Mouse (Mus musculus) spleen, adult 2 months (tissue): ENCODE measurements at regions not wholly inside any gene's neighbourhood (a gene's known extent, or its start where the extent isn't known, plus 50 kb on each side); places are given as distances from the start of the nearest gene placed in this dataset.

Experiments used
- CTCF ChIP-seq: fragments of 200-500 bp; IDR thresholded peaks from 2 replicates; pipeline ENCODE4 v1.5.1; 2011; ENCODE audit warnings: mild to moderate bottlenecking, inconsistent platforms; ENCODE audit not compliant: insufficient read depth, insufficient read length, insufficient replicate concordance; ENCODE audit errors: extremely low read depth
- POLR2A ChIP-seq: fragments of 200-500 bp; IDR thresholded peaks from 2 replicates; pipeline ENCODE4 v1.6.1; 2011; ENCODE audit warnings: low read depth, low read length, inconsistent platforms

DNA sequence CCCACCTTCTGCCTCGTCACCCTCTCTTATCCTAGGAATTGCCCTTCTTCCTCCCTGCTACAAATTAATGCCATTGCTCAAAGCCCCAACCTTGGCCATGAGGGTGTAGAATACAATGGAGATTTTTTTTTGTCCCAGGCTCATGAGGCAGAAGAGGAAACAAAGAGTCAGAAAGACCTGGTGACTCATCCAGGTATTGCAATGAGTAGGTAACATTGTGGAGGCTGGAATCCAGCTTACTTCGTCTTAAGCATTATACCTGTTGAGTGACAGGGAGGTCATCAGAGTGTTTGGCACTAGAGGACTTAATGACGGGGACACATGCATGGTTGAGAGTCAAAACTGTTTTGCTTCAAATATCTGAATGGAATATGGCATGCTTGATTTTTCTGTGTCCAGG, 355.9 kb upstream of the 3110018I06Rik start:
- TF ChIP-seq POLR2A (no peak), CTCF (no peak)
